Mouse (Mus musculus) embryonic facial prominence, embryonic 10.5 days (tissue): ENCODE results near the gene Cyp2b9. TPM values are rescaled to one million over a fixed set of nuclear protein-coding genes. Genes with fewer than 3 reads are reported as not detected.
"Not testable (repeated sequence)": the region's sequence is repeated elsewhere in the genome, so short reads cannot be mapped to it uniquely, and the experiment has no call there.

Experiments used
- DNase-seq: peaks from one replicate; pipeline ENCODE4 v3.0.0-alpha.2; 2017; ENCODE audit warnings: low spot score
- H3K27ac ChIP-seq: fragments of 300-500 bp; sonication (generic); replicated peaks from 2 replicates; pipeline ENCODE4 v1.5.1; 2016; ENCODE audit warnings: mild to moderate bottlenecking
- H3K27me3 ChIP-seq: fragments of 300-500 bp; sonication (generic); replicated peaks from 2 replicates; pipeline ENCODE4 v1.6.1; 2016; ENCODE audit warnings: low read depth, mild to moderate bottlenecking; ENCODE audit not compliant: poor library complexity, severe bottlenecking
- H3K36me3 ChIP-seq: fragments of 300-500 bp; sonication (generic); replicated peaks from 2 replicates; pipeline ENCODE4 v1.6.1; 2016; ENCODE audit warnings: mild to moderate bottlenecking, moderate library complexity
- H3K4me1 ChIP-seq: fragments of 300-500 bp; sonication (generic); 2 replicates; pipeline ENCODE4 v1.6.1; 2016
- H3K4me3 ChIP-seq: fragments of 300-500 bp; sonication (generic); 2 replicates; pipeline ENCODE4 v1.5.1; 2016; ENCODE audit warnings: mild to moderate bottlenecking, moderate library complexity
- H3K9me3 ChIP-seq: fragments of 300-500 bp; sonication (generic); 2 replicates; pipeline ENCODE4 v1.6.1; 2016; ENCODE audit warnings: mild to moderate bottlenecking
- WGBS: fragments of 180-500 bp; shearing (Covaris S2); methylation state at CpG from one replicate; pipeline ENCODE4 v1.1.7; 2016; 5-methylcytosine and 5-hydroxymethylcytosine counted together
- polyA plus RNA-seq: library from polyadenylated mRNA; unstranded; fragments of >200 nt; fragmentation: Nextera tagmentation; extraction: Ambion mirVana; gene quantifications from 2 replicates; pipeline ENCODE4 v1.2.1, GENCODE M21; 2016

Cyp2b9 gene
- not detected in 2 replicates for polyA plus RNA-seq

GRCm38 (mm10) chr7:26173111-26173510, at the start of gene Cyp2b9:
Gene Cyp2b9 (plus strand): TSS chr7:26173411.
- H3K9me3 ChIP-seq, H3K4me1 ChIP-seq, H3K4me3 ChIP-seq, H3K27me3 ChIP-seq, H3K27ac ChIP-seq, H3K36me3 ChIP-seq, DNase-seq: not testable (repeated sequence)
- WGBS, result 72% methylated on average over 3 of the region's 3 CpGs

GRCm38 (mm10) chr7:26139623-26140022, 33.6 kb upstream of the Cyp2b9 start:
- not testable (repeated sequence) for H3K27ac ChIP-seq, DNase-seq, H3K4me1 ChIP-seq, H3K4me3 ChIP-seq, H3K36me3 ChIP-seq, H3K9me3 ChIP-seq, H3K27me3 ChIP-seq
- WGBS, result no CpG with 5 or more reads among the region's 2 CpGs

- H3K9me3 ChIP-seq, DNase-seq, H3K27ac ChIP-seq, H3K36me3 ChIP-seq, H3K27me3 ChIP-seq, H3K4me3 ChIP-seq, H3K4me1 ChIP-seq: not testable (repeated sequence)
- WGBS, result 63% methylated on average over 1 of the region's 3 CpGs
Measured at GRCm38 (mm10) chr7:26143657-26144056, 29.6 kb upstream of the Cyp2b9 start.

- not testable (repeated sequence) for H3K4me1 ChIP-seq, DNase-seq, H3K4me3 ChIP-seq, H3K36me3 ChIP-seq, H3K27ac ChIP-seq, H3K27me3 ChIP-seq
- WGBS, result 89% methylated on average over 3 of the region's 3 CpGs
- H3K9me3 ChIP-seq, result peaks cover 12% of the 10 kb centered on the region; the same call in 1 of the 2 replicates
Measured at GRCm38 (mm10) chr7:26168765-26169536, 4.3 kb upstream of the Cyp2b9 start.

- Histone ChIP-seq H3K36me3 (no peaks in the 10 kb centered on the region), H3K4me3 (no peak overlapping the region), H3K27ac (no peak overlapping the region), H3K27me3 (no peaks in the 10 kb centered on the region), H3K4me1 (no peaks in the 10 kb centered on the region), H3K9me3 (peaks cover 54% of the 10 kb centered on the region)
- 26% methylated on average over 2 of the region's 2 CpGs for WGBS
- DNase-seq, result no peak
Measured at GRCm38 (mm10) chr7:26201083-26201482, 27.9 kb downstream of the Cyp2b9 start.

GRCm38 (mm10) chr7:26260034-26260433, 86.8 kb downstream of the Cyp2b9 start, which contains the start of gene Vmn1r184:
Gene Vmn1r184 (plus strand): TSS chr7:26260334.
- WGBS, result 81% methylated on average over 1 of the region's 1 CpGs
- H3K27me3 ChIP-seq, H3K4me1 ChIP-seq, DNase-seq, H3K9me3 ChIP-seq, H3K27ac ChIP-seq, H3K36me3 ChIP-seq, H3K4me3 ChIP-seq: not testable (repeated sequence)

Other genes starting within 250 kb of the Cyp2b9 start
- gene Cyp2b13, start 111.9 kb upstream of the Cyp2b9 start, polyA plus RNA-seq, result not detected in 2 replicates
- gene Vmn1r184, start 86.9 kb downstream of the Cyp2b9 start, polyA plus RNA-seq, result not detected in 2 replicates
- not detected in 2 replicates for gene Cyp2a4, start 133.8 kb downstream of the Cyp2b9 start, polyA plus RNA-seq
- not detected in 2 replicates for gene Nlrp9c, start 230.3 kb downstream of the Cyp2b9 start, polyA plus RNA-seq